Mouse (Mus musculus): ENCODE results near the gene Dtx4. TPM values are rescaled to one million over a fixed set of nuclear protein-coding genes. Genes with fewer than 3 reads are reported as not detected.

The Dtx4 gene
- polyA plus RNA-seq, 1 experiment from 2014 or later = 5.6 TPM

DNA sequence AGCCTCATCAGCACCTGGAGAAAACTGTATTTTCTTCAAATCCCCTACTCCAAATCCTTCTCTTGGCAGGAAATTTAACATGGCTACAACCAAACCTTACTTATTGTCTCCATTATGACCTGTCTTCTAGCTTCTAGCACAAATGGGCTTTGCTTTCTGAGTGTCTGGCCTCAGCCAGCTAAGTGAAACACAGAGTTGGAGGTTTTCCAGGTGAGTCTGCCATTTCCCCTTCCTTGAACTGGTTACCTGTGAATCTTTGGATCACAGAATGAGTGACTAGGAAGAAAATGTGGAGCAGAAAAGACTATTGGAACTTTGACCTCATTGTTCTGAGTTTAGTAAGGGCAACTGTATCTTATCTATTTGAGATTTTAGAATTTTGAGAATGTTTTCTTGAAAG is 83.9 kb downstream of the Dtx4 start, which contains the start of gene Olfr1441:
Gene Olfr1441 (plus strand): TSS at position 73 of the 400 bp plus-strand sequence.
- Histone ChIP-seq H3K27me3 (ENCODE audit: insufficient read depth, low read length) (no peaks in the 10 kb centered on the region), H3K36me3 (ENCODE audit: insufficient read depth, low read length) (no peaks in the 10 kb centered on the region), H3K9ac (ENCODE audit: low read depth, low read length) (no peak within 1 kb of the TSS), H3K4me1 (replicated peaks; ENCODE audit: insufficient read depth, low read length) (no peaks in the 10 kb centered on the region), H3K4me3 (replicated peaks; ENCODE audit: low read depth, low read length) (no peak within 1 kb of the TSS), H3K4me2 (ENCODE audit: low read length) (no peak within 1 kb of the TSS), H3K27ac (no peak within 1 kb of the TSS), H3K9me3 (replicated peaks; ENCODE audit: low read length) (no peaks in the 10 kb centered on the region)
- DNase-seq (ENCODE audit: low spot score) = no peak
- ATAC-seq (replicated peaks; ENCODE audit: low FRiP score, low read depth) = no peak
- TF ChIP-seq CTCF (IDR thresholded peaks at IDR 0.05; ENCODE audit: low read depth) = no peak

Other genes with a start within 250 kb of the Dtx4 start
- not detected in 2 replicates for gene Olfr235, start 240.4 kb downstream of the Dtx4 start, polyA plus RNA-seq (2015; fragmentation: Nextera tagmentation; extraction: Ambion mirVana)
- not detected in 2 replicates for gene Olfr1434, start 221.6 kb downstream of the Dtx4 start, polyA plus RNA-seq (2015; fragmentation: Nextera tagmentation; extraction: Ambion mirVana)
- not detected in 2 replicates for gene Olfr1436, start 202.3 kb downstream of the Dtx4 start, polyA plus RNA-seq (2015; fragmentation: Nextera tagmentation; extraction: Ambion mirVana)
- not detected in 2 replicates for gene Olfr1437, start 176.4 kb downstream of the Dtx4 start, polyA plus RNA-seq (2015; fragmentation: Nextera tagmentation; extraction: Ambion mirVana)
- not detected in 2 replicates for gene Olfr1438-ps1, start 165.5 kb downstream of the Dtx4 start, polyA plus RNA-seq (2015; fragmentation: Nextera tagmentation; extraction: Ambion mirVana)
- not detected in 2 replicates for gene Olfr1440, start 114.2 kb downstream of the Dtx4 start, polyA plus RNA-seq (2015; fragmentation: Nextera tagmentation; extraction: Ambion mirVana)
- not detected in 2 replicates for gene Olfr1441, start 84.0 kb downstream of the Dtx4 start, polyA plus RNA-seq (2015; fragmentation: Nextera tagmentation; extraction: Ambion mirVana)
- gene Pfpl, start 73.5 kb downstream of the Dtx4 start, polyA plus RNA-seq (2015; fragmentation: Nextera tagmentation; extraction: Ambion mirVana) = not detected in 2 replicates
- gene Mpeg1, start 40.7 kb downstream of the Dtx4 start, polyA plus RNA-seq (2015; fragmentation: Nextera tagmentation; extraction: Ambion mirVana) = 0.56 and 0.74 TPM in 2 replicates
- gene Fam111a, start 44.3 kb upstream of the Dtx4 start, polyA plus RNA-seq (2015; fragmentation: Nextera tagmentation; extraction: Ambion mirVana) = 10.7 and 14.6 TPM in 2 replicates
- gene Gm4952, start 98.5 kb upstream of the Dtx4 start, polyA plus RNA-seq (2015; fragmentation: Nextera tagmentation; extraction: Ambion mirVana) = 0.33 and 0.46 TPM in 2 replicates
- 37.0 and 41.7 TPM in 2 replicates for gene Glyat, start 131.9 kb upstream of the Dtx4 start, polyA plus RNA-seq (2015; fragmentation: Nextera tagmentation; extraction: Ambion mirVana)
- gene Olfr1442, start 169.0 kb upstream of the Dtx4 start, polyA plus RNA-seq (2015; fragmentation: Nextera tagmentation; extraction: Ambion mirVana) = 0.11 and 0.18 TPM in 2 replicates
- not detected in 2 replicates for gene Olfr1443, start 176.7 kb upstream of the Dtx4 start, polyA plus RNA-seq (2015; fragmentation: Nextera tagmentation; extraction: Ambion mirVana)
- 138 and 140 TPM in 2 replicates for gene Keg1, start 194.3 kb upstream of the Dtx4 start, polyA plus RNA-seq (2015; fragmentation: Nextera tagmentation; extraction: Ambion mirVana)

Data from kidney, postnatal 0 days (tissue).